Mouse (Mus musculus) gonadal fat pad, adult 2 months (tissue): ENCODE results near the gene Trappc2l. TPM values are rescaled to one million over a fixed set of nuclear protein-coding genes. Genes with fewer than 3 reads are reported as not detected.
"Not testable (repeated sequence)": the region's sequence is repeated elsewhere in the genome, so short reads cannot be mapped to it uniquely, and the experiment has no call there.

ENCODE experiments used
- DNase-seq: peaks from one replicate; pipeline ENCODE4 v3.0.0-alpha.2; 2012; ENCODE audit warnings: low read depth
- polyA plus RNA-seq: library from polyadenylated mRNA; depleted of rRNA; stranded (reverse); fragments of >200 nt; gene quantifications from 2 replicates; pipeline ENCODE4 v1.2.3, GENCODE M21; 2012

Gene Trappc2l
- polyA plus RNA-seq, 1 experiment = 121 TPM

DNA sequence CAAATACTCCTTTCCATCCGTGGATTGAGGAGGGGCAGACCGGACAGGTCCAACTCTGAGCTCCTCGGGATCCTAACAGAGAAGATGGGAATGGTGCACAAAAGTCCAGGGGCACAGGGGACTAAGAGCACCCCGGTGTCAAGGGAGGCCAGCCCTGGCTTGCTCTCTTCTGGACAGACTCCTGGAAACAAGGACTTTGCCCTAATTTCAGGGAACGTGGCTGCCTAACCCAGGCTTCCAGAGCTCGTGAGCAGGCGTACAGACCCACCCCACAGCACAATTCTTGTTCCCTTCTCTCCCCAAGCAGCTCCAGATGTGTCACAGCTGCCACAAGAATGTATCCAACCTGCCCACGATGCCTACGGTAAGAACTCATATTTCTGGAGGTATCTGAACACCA is 14.4 kb downstream of the Trappc2l start:
- DNase-seq = no peak

DNA sequence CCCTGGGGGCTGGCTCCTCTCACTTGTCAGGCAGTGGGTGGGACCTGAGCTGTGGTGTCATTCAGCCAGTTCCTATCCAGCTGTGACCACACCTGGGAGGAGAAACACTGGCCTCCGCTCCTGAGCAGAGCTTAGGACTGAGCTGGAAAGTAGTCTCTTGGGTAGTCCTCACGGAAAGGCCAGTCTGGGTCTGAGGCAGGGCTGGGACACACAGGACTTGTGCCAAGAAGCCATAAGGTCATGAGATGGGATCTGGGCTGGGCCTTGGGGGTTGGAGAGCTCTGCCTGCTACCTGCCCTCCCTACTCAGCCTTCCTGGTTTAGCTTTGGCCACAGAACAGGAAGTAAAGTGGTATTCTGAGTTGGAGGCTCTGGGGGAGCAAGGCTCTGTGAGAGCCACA is 15.5 kb downstream of the Trappc2l start:
- DNase-seq = no peak

DNA sequence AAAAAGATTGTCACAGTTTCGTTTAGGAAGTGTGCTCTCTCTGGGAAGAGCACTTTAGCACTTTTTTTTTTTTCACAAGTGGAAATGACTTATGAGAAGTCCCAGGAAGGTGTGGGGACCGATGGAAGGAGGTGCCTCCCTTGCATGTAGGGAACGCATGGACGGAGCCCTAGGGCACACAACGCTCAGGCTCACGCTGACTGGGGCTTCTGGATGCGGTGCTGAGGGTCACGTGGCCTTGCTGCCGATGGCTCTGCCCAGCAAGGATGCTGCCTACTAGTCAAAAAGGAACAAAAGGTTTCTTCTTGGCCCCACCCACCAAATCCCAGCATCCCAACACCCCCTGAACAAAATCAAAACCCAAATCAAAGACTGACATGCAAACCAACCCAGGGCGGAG is 17.9 kb downstream of the Trappc2l start:
- no peak for DNase-seq

DNA sequence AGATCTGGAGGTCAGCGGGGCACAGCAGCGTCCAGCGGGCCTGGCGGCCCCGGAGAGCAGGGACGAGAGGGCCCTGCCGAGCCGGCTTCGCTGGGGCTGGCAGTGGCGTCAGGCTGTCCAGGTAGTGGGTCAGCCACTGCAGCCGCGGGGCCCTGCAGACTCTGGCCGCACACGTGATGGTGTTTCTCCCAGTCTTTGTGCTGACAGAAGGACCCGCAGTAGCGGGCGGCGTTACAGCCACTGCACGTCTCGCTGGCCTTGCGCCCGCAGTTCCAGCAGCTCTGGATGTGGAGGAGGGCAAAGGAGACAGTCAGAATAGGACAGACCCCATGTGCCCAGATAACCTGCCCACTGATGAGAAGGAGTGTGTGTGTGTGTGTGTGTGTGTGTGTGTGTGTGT is 19.3 kb downstream of the Trappc2l start:
- DNase-seq = no peak

DNA sequence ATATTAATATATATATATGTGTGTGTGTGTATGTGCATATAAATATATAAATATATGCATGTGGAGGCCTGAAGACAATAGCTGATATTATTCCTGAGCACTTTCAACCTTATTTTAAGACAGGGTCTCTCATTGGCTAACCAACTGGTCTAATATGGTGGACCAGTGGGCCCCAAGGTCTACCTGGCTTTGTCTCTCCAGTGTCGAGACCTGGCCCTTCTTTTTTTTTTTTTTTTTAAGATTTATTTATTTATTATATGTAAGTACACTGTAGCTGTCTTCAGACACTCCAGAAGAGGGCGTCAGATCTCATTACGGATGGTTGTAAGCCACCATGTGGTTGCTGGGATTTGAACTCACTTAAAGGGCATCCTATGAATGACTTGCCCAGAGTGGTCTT is 20.7 kb downstream of the Trappc2l start:
- DNase-seq = not testable (repeated sequence)

DNA sequence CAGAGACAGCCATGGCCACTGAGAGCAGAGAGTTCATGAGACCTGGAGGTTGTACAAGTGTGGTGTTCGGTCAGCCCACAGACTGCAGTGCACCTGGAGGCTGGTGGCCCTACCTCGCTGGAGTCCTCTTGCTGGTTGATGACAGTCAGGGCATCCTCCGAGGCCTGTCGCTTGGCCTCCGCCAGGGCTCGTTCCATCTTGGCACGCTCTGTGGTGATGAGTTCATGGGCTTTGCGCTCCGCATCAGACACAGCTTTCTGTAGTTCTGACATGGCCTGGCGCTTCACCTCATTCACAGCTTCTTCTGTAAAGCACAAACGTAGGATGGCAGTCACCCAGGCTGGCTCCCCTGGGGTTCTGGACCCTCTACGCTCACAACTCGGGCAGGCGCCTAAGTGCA is 21.8 kb downstream of the Trappc2l start:
- no peak for DNase-seq

DNA sequence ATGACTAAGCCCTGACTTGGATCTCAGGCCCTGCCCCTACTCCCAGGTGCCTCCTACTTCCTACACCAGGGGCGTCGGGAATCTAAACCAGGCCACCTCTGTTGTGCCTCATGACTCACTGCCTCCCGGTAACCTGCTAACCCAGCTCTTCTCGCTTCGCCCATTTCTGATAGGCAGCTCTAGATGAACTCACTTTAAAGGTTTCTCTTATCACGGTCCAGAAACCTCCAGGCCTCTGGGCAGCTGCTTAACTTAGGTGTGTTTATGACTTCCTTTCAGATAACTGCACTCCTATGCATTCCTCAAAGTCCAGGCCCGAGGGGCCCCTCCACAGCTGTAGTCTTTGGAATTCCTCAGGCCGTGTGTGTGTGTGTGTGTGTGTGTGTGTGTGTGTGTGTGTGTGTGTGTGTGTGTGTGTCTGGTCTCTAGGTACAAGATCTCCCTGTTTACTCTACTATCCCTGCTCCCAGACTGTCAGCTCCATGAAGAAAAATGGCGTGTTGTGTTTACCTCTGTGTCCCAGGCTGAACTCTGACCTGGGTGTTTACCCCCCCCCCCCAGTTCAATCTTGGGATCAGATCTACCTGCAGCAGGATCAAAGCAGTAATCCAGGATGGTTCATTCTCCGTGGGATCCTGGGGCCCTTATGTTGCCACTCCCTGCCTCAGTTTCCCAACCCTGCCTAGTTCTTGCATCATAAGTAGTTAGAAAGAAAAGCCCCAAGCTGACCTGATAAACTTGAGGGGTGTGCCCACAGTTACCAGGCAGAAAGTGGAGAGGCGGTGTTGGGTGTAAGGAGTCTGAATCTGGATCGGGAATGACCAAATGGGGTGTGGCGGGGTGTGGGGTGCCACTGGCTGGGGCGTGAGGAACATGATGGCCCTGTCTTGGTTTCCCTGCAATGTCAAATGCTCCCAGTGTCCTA is 24.7 kb downstream of the Trappc2l start:
- no peak for DNase-seq

DNA sequence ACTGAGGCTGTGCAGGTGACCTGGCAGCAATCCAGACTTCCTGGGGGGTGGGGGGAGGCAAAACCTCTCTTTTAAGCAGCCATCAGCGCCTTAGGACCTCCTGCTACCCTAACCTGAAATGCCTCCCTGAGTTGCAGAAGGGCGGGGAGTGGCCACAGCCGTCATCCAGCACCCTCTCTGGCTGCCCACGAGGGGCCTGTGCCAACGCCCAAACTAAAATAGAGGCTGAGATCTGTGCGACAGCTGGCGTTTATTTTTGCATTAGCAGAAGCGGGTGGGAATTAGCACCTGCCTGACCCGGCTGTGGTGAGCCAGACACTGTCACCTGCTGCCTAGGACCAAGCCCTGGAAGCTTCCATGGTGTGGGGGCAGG is 25.3 kb downstream of the Trappc2l start:
- no peak for DNase-seq

DNA sequence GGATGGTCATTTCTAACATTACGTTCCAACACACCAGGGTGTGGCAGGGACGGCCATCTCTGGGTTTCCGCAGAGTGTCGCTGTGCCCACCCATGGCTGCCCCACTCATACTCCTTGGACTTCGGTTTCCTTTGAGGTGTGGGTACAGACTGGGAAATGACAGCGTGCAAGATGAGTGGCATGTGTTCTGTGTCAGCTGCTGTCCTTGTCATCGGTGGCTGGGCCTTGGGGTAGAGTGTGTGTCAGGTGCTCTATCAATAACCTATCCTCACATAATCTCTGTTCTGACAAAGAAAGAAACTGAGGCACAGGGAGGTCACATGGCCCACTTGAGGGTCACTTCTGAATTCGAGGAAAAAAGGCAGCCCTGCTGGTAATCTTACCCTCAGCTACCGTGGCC is 25.8 kb downstream of the Trappc2l start:
- DNase-seq = no peak

DNA sequence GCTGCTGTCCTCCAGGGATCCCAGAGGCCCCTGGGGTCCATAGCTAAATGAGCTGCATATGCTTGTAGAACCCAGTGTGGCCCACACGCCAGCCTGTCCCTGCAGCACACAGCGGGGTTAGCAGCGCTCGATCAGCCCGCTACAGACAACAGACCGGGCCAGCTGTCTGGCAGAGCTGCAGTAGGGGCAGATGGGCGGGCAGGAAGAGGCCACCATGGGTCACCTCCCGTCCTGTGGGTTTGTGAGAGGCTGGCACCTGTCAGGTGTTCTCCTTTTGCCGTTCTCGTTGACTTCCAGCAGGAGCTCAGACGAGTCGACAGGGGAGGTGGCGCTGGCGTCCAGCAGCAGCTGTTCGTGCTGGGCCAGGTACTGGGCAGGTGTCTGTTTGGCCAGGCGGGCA is 27.2 kb downstream of the Trappc2l start:
- DNase-seq = no peak

DNA sequence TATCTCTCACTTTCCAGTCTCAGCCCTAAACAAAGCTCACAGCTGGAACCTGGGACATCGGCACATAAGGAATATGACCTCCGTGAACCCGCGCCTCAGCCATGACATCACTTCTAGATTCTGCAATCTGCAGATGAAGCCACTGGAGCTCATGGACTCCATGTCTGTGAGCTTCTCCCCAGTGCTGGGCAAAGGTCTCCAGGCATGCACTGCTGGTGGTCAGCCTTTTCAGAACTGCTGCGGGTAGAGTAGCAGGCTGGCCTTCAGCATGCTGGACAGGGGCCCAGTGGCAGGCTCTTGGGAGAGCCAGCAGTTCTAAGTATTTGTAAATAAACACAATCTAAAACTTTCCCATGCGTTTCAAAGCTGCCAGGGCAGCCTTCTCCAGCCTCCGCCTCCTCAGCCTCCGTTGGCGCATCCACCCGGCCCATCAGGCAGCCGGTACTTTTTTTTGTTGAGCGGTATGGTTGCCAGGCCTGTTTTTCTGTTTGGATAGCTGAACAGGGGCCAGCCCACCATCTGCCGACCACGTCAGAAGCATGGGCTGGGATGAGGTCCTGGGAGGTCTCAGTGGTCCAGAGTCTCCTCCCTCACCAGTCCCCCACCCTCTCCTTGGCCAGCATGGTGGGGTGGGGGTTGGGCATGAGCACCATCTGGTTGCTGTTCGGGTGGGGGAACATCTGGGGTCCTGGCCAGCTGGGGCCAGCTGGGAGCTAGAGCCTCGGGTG is 28.2 kb downstream of the Trappc2l start:
- DNase-seq = no peak

DNA sequence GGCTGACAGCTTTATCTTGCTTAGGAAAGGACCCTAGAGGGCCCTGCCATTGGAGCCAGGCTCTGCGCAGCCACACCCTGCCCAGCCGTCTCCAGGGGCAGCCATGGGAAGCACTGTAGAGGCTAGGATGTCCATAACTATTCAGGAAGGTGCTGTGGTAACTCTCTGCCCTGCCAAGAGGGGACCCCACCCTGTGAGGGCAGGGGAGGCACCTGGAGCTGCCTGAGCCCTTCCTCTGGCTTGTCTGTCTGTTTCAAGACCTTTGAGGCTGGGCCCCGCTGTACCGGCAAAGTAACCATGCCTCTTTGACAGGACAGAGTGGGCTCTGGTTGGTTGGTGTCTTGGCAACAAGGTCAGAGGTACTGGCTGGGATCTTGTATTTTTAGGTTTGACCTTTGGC is 29.4 kb downstream of the Trappc2l start:
- no peak for DNase-seq

DNA sequence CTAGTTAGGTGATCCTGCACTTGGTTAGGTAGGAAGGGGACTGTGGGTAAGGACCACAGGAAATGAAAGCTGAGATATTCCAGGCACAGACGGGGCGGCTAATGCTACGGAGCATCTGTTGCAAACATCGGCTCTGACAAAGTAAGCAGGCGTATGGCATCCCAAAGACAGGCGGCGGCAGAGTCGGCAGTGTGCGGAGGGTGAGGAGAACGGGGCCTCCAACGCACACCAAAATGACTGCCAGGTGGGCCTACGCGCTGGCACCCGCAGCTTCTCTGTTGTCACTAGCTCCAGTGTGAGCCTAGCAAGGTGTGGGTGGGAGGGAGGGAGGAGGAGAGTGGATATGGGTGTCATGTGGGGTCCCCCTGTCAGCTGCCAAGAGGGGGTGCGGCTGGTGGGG is 30.0 kb downstream of the Trappc2l start:
- DNase-seq = no peak

DNA sequence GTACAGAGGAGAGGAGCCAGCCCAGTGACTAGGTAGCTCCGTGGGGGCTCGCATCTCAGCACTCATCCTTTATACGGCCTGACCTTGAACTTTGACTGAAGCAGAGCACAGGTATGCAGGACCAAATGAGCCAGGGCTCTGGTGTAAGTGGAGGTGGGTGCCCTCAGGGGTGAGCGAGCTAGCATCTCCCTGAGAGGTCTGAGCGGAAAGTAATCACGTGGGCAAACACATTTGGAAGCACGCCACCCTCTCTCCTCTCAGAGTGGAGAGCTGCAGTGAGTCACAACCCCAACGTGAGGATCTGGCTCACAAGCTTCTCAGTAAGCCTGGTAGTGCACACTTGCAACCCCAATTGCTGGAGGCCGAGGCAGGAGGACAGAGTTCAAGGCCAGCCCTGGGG is 30.6 kb downstream of the Trappc2l start:
- no peak for DNase-seq

DNA sequence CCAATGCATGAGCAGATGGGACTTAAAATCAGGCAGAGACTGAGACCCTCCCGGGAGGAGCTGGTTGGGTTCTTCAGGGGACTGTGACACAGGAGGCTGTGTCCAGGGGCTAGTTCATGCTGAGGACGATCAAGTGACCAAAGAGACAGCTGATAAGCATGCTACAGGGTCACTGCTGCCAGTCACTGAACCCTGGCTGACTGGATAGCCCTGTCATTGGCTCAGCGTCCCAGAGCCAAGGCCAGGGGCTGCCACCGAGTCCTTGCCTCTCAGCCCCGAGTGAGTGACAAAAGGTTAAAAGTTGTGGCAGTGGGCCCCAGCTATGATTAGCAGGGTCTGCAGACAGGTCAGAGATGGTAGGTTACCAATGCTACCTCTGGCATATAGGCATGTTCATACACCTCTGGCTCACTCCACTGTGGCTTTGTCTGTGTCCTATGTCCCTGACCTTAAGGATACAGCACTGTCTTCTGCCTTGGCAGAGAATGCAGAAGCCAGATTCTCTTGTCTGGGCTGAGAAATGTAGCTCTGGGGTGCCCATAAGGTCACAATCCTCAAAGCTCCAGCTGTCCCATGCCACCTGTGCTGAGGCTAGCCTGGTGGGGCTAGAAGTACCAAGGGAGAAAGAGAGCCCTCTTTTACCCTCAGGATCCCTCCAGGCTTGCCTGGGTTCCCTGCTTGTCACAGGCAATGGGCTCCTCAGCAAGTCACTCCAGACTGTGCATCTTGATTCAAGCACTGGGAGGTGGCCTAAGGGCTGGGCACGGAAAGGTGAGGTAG is 32.9 kb downstream of the Trappc2l start:
- no peak for DNase-seq

DNA sequence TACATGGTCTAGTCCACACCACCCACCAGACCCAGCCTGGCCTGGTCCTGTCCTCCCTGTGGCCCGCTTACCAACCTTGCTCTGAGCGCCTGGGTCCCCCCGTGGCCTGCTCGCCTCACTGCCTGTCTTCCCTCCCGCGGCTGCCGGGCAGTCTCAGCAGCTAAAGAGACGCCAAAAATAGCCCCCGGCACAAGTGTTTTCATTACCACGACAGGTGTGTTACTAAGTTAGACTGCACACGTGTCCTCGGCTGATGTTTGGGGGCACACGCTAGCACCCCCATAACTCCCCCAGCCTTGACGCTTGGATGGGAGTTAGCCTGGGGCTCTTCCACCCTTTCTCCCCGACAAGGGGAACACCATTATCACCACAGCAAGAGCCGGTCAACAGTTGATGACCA is 34.9 kb downstream of the Trappc2l start:
- DNase-seq = no peak

DNA sequence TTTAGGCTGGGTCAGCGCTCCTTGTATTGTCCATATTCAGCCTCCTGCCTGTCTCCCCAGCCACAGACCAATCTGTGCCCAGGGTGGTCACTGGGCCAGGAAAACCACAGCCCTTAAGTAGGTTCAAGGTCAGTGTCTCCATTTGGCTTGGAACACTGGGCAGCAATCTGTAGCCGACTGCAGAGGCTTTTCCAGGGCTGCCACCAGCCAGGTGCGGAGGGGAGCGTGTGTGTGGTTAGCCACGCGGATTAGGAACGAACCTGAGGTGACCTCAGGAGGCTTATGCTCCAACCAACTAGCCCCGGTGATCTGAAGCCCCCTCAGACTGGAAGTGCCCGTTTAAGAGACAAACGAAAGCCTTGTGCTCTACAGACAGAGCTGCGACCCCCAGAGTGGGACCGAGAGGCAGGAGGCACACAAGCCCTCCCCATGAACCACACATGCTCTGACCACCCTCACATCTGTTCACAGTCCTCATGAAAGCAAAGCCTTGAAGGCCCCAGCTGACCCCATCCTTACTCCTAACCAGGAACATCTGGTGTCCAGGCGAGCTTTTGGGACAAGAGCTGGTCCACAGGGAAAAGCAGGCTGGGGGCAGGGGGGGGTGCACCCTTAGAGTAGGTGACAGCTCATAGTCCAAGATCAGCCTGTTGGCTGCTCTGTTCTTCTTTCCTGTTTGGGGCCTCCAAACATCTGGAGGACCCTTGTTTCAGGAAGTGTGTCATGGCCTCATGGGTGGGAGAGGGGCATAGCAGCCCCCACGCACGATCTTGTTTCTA is 36.9 kb downstream of the Trappc2l start:
- DNase-seq = no peak

DNA sequence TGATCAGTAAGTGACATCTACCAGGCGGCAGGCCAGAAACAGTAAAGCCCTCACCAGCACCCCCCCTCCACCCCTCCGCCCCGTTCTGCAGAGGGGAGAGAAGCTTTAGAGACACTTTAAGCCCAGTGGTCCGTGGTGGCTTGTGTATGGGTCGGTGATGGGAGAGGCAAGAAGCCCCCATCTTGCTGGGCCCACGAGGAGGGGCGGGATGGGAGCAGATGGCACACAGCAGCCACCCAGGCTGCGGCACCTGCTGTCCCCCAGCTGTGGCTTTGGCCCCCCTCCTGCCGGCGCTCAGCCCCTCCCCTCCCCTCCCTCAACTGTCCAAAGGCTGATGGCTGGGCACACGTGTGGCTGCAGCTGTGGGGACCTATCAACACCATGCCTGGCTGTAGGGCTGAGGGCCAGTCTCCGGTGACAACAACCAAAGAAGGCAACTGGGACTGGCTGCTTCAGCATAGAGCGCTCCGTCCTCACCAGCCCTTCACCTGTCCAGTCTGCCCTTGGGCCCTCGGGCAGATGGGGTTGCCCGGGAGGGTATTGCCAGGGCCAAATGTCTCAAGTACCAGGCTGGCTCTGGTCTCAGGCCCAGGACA is 40.0 kb downstream of the Trappc2l start:
- no peak for DNase-seq

DNA sequence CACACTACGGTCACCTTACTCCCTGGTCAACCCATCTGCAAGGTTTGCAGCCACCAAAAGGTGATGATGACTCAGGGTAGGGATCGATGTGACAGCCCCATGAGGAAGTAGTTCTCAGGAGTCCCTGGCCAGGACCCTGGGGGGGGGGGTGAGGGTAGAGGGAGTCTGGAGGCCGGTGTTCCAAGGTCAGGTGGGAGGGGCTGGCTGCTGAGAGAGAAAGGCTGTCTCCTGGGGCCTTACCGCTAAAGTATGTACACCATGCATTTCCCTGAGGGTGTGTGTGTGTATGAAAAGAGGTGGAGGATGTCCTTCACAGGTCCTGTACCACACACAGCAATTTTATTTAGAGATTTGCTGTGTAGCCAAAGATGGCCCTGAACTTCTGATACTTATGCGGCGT is 41.2 kb downstream of the Trappc2l start:
- no peak for DNase-seq

DNA sequence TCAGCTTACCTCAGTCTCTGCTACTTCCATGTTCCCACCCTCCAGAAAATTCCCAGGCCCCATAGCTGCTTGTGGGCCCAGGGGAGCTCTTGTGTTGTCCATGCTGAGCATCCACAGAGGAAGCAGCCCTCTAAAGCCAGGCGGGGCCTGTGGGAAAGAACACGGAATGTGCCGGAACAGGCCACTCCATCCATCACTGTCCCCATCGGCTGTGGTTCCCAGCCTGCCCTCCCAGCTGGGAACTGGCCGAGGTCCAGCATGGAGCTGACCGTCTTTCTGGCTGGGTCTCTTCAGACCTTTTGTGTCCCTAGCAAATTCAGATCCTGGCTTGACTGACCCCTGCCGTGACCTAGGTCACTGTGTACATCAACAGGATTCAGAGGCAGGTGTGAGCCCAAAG is 43.3 kb downstream of the Trappc2l start:
- DNase-seq = no peak
